Mouse (Mus musculus) embryo, embryonic 10 days (tissue): ENCODE results near the gene Nop9.

Experiments used
- DNase-seq: peaks from one replicate; pipeline ENCODE4 v3.0.0-alpha.2; 2015; ENCODE audit warnings: low spot score

The Nop9 gene

GRCm38 (mm10) chr14:55745180-55745860 lies at the start of gene Nop9, which contains the start of gene Dhrs1:
TSS of gene Nop9 (plus strand) at chr14:55745693.
TSS of gene Dhrs1 (minus strand) at chr14:55745690.
- peak; percentile 94 for DNase-seq

GRCm38 (mm10) chr14:55697226-55697625 lies 48.3 kb upstream of the Nop9 start:
- DNase-seq, result no peak

GRCm38 (mm10) chr14:55701131-55701530 lies 44.4 kb upstream of the Nop9 start:
- DNase-seq, result no peak

- no peak for DNase-seq
Measured at GRCm38 (mm10) chr14:55702761-55703160, 42.7 kb upstream of the Nop9 start.

GRCm38 (mm10) chr14:55706051-55706600 lies 39.4 kb upstream of the Nop9 start:
- DNase-seq, result no peak

GRCm38 (mm10) chr14:55707397-55707796 lies 38.1 kb upstream of the Nop9 start:
- DNase-seq, result no peak

GRCm38 (mm10) chr14:55709509-55709908 lies 36.0 kb upstream of the Nop9 start:
- DNase-seq, result no peak

GRCm38 (mm10) chr14:55711786-55712185 lies 33.7 kb upstream of the Nop9 start:
- no peak for DNase-seq

GRCm38 (mm10) chr14:55713007-55713728 lies 32.3 kb upstream of the Nop9 start:
- peak; percentile 36 for DNase-seq

- DNase-seq, result no peak
Measured at GRCm38 (mm10) chr14:55713729-55714122, 31.8 kb upstream of the Nop9 start, which contains the start of gene Tgm1. TSS of gene Tgm1 (minus strand) at chr14:55713926.

- DNase-seq, result no peak
Measured at GRCm38 (mm10) chr14:55714893-55715292, 30.6 kb upstream of the Nop9 start.

- no peak for DNase-seq
Measured at GRCm38 (mm10) chr14:55716271-55716670, 29.2 kb upstream of the Nop9 start.

- no peak for DNase-seq
Measured at GRCm38 (mm10) chr14:55716884-55717283, 28.6 kb upstream of the Nop9 start.

- no peak for DNase-seq
Measured at GRCm38 (mm10) chr14:55719737-55720136, 25.8 kb upstream of the Nop9 start.

- no peak for DNase-seq
Measured at GRCm38 (mm10) chr14:55720666-55721065, 24.8 kb upstream of the Nop9 start.

GRCm38 (mm10) chr14:55721076-55721475 lies 24.4 kb upstream of the Nop9 start:
- DNase-seq, result no peak

- peak; percentile 98 for DNase-seq
Measured at GRCm38 (mm10) chr14:55721700-55722437, 23.6 kb upstream of the Nop9 start, which contains the start of gene Rabggta. TSS of gene Rabggta (minus strand) at chr14:55722263.

- no peak for DNase-seq
Measured at GRCm38 (mm10) chr14:55722438-55722945, 23.0 kb upstream of the Nop9 start.

GRCm38 (mm10) chr14:55723433-55723832 lies 22.1 kb upstream of the Nop9 start:
- DNase-seq, result no peak

GRCm38 (mm10) chr14:55724411-55724871 lies 21.1 kb upstream of the Nop9 start:
- no peak for DNase-seq

- no peak for DNase-seq
Measured at GRCm38 (mm10) chr14:55726261-55726660, 19.2 kb upstream of the Nop9 start.
